Mouse (Mus musculus): Measurements from ENCODE around the gene Atp1b2. TPM values are rescaled to one million over a fixed set of nuclear protein-coding genes. Genes with fewer than 3 reads are reported as not detected.
"Not testable (repeated sequence)": the region's sequence is repeated elsewhere in the genome, so short reads cannot be mapped to it uniquely, and the experiment has no call there.

Atp1b2 gene
- polyA plus RNA-seq, 1 experiment from 2014 or later = 1.5 TPM

DNA sequence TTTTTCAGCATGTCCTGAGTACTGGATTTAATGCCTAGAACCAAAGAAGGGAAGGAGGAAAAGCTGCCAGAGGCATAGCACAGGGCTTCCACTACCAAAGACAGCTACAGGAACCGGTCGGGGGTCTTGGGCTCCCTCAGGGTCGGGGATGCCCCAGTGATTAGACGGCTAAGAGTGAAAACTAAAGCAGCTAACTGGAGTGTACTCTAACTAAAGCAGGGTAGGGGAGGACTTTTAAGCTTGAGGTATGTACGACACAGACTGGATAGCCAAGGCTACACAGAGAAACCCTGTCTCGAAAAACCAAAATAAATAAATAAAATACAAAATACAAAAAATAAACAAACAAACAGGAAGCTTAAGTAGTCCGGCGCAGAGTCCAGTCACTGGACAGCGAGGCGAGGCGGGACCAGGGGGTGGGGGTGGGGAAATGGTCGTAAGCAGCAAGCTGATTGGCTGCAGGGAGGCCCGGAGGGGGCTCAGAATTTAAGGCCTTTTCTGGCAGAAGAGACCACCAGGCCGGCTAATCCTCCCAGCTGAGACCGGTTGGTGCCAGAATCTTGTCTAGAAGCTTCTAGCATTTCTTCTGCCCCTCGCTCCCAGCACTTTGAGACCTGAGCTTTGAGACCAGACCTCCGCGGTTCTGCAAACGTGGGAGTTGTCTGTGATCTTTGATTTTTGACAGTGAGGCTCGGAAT lies 16.0 kb upstream of the Atp1b2 start, which contains the start of gene Sat2:
Sat2 (plus strand) TSS at position 454 of the 698 bp plus-strand sequence.
- Histone ChIP-seq H3K36me3 (no peaks in the 10 kb centered on the region), H3K9me3 (replicated peaks) (no peaks in the 10 kb centered on the region), H3K27me3 (ENCODE audit: low read depth, poor library complexity, severe bottlenecking) (peaks cover 13% of the 10 kb centered on the region), H3K4me3 (peak within 1 kb of the TSS; percentile 57), H3K27ac (peak within 1 kb of the TSS; percentile 91), H3K4me1 (peaks cover 17% of the 10 kb centered on the region)
- WGBS = 1% methylated on average over 20 of the region's 20 CpGs
- peak; percentile 86 for DNase-seq (ENCODE audit: low spot score)

DNA sequence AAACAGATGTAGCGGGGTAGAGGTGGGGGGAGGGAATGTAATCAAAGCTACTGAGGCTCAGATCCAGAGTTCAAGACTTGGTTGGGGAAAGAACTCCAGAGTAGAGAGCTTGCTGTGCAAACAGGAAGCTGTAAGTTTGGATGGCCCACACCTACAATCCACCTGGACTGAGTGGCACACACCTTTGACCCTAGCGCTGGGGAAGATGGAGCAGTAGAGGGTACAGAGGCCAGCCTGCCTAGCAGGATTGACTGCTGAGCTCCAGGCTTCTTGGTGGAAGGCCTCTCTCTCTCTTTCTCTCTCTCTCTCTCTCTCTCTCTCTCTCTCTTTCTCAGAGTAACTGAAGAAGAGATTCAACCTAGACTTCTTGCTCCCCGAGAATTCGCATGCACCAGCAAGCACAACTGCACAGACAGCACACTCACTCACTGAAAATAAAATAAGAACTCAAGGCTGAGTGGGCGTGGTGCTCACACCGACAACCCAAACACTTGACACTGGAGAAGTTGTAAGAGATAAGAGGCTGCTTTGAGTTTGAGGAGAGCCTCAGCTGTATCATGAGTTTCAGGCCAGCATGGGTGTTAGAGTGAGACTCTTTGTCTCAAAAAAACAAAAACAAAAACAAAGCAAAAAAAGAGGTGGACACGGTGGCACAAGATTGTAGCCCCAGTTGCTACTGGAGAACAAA lies 14.8 kb upstream of the Atp1b2 start:
- no peaks in the 10 kb centered on the region for H3K36me3 ChIP-seq
- H3K27ac ChIP-seq = no peak overlapping the region
- no peak for DNase-seq (ENCODE audit: low spot score)
- H3K4me1 ChIP-seq = peaks cover 17% of the 10 kb centered on the region
- no peak overlapping the region for H3K4me3 ChIP-seq
- H3K9me3 ChIP-seq (replicated peaks) = no peaks in the 10 kb centered on the region
- 90% methylated on average over 7 of the region's 7 CpGs for WGBS
- H3K27me3 ChIP-seq (ENCODE audit: low read depth, poor library complexity, severe bottlenecking) = peaks cover 25% of the 10 kb centered on the region

DNA sequence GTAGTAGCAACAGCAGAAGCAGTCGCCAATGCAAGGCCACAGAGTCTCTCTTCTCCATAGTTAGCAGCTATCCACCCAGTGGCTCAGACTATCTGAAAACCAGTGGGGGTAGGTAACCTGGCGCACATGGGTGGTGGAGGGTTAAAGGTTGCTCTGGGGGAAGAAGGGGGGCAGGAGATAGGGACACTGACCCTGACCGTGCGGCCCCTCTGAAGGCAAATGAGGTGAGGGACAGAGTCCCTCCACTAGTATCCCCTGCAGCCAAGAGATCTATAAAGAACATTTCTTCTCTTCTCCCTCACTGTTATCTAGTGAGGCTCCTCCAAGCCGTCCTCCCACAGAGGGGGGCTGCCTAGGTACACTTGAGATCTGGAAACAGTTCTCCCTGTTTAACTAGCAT lies 12.1 kb upstream of the Atp1b2 start, which contains the start of gene Shbg:
Shbg (minus strand) TSS at position 101 of the 400 bp plus-strand sequence.
- Histone ChIP-seq H3K27me3 (ENCODE audit: low read depth, poor library complexity, severe bottlenecking) (peaks cover 33% of the 10 kb centered on the region), H3K4me3 (no peak within 1 kb of the TSS), H3K36me3 (no peaks in the 10 kb centered on the region), H3K9me3 (replicated peaks) (no peaks in the 10 kb centered on the region), H3K27ac (no peak within 1 kb of the TSS), H3K4me1 (peaks cover 23% of the 10 kb centered on the region)
- 75% methylated on average over 5 of the region's 5 CpGs for WGBS
- DNase-seq (ENCODE audit: low spot score) = no peak

DNA sequence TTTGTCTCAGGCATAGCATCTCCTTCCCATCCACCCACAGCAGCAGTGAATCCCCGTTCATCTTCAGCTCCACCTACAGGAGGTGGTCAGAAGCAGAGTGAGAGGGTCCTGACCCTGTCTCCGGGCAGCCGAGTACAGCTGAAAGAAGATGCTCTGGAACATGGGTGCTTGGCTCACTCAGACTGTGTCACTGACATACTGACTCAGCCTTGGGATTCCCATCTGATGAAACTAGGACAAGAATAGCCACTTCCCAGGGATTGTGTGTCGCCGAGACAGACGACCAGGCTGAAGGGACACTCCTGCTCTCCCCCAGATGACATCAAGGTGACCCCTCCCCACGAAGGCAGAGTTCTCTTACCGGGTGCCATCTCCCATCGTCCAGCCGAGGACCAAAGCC lies 11.0 kb upstream of the Atp1b2 start:
- DNase-seq (ENCODE audit: low spot score) = no peak
- Histone ChIP-seq H3K27me3 (ENCODE audit: low read depth, poor library complexity, severe bottlenecking) (peaks cover 33% of the 10 kb centered on the region), H3K27ac (no peak overlapping the region), H3K9me3 (replicated peaks) (no peaks in the 10 kb centered on the region), H3K36me3 (no peaks in the 10 kb centered on the region), H3K4me1 (peaks cover 12% of the 10 kb centered on the region), H3K4me3 (no peak overlapping the region)
- 51% methylated on average over 10 of the region's 10 CpGs for WGBS

DNA sequence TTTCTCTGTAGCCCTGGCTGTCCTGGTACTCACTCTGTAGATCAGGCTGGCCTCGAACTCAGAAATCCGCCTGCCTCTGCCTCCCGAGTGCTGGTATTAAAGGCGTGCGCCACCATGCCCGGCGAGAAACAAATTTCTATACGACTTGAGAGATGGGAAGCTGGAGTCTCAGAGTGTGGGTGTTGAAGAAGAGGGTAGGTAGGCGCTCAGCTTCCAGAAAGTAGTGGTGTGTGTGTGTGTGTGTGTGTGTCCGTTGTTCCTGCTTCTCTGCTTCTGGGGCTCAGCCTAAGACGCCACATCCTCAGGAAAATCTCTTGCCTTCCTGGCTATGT lies 8.5 kb upstream of the Atp1b2 start:
- not testable (repeated sequence) for H3K9me3 ChIP-seq (replicated peaks); DNase-seq (ENCODE audit: low spot score); H3K36me3 ChIP-seq
- 58% methylated on average over 11 of the region's 11 CpGs for WGBS
- Histone ChIP-seq H3K27me3 (ENCODE audit: low read depth, poor library complexity, severe bottlenecking) (peaks cover 33% of the 10 kb centered on the region), H3K4me1 (peaks cover 11% of the 10 kb centered on the region), H3K27ac (peak overlapping the region; percentile 69; the same call in 1 of the 2 replicates), H3K4me3 (peak overlapping the region; percentile 18)

DNA sequence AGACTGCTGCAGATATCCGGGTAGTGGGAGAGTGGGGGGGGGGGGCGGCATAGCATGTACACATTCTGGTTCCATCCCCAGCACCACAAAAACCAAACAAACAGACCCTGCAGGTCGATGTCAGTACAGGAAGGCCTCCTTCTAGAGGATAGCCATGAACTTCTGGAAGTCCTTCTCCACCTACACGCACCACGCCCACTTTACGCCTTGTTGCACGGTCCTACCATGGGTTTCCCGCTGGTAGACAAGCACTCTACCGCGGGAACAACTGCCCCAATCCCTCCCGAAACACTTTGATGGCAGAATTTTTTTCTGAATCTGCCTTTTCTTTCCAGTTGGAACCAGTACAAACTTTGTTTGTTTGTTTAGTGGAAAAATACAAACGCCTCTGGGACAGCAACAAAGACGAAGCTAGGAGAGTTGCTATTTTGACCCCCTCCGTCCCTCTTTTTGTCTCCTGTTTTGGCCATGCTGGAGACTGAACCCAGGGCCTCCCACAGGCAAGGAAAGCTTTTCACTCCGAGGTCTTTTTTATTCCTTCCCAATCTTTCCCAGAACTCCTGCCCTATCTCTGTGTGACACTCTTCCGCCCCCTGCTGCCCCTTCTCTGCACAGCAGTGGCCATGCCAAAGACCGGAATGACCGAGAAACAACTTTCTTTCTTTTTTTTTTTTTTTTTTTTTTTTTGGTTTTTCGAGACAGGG lies 8.0 kb upstream of the Atp1b2 start:
- H3K4me3 ChIP-seq = peak overlapping the region; percentile 18
- DNase-seq (ENCODE audit: low spot score) = peak; percentile 87

DNA sequence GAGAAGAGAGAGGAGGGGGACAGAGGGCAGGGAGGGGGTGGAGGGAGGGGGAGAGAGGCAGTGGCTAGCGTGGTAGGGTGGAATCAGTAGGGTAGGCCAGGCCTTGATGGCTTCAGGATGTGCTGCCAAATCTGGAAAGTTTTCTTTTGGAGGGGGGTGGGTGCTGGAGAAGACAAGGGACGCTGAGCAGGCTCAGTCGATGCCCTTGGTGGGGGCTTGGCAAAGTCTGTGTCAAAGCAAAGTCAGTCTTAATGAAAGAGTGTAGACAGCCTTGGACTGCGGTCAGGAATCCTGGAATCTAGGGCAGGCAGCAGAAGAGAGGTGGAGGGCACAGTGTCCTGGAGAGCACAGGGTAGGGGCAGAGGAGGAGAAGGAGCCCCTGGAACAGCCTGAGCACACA lies 5.2 kb upstream of the Atp1b2 start:
- WGBS = 73% methylated on average over 4 of the region's 4 CpGs
- Histone ChIP-seq H3K9me3 (replicated peaks) (no peaks in the 10 kb centered on the region), H3K27ac (no peak overlapping the region), H3K4me1 (peaks cover 15% of the 10 kb centered on the region), H3K27me3 (ENCODE audit: low read depth, poor library complexity, severe bottlenecking) (peaks cover 12% of the 10 kb centered on the region), H3K4me3 (no peak overlapping the region), H3K36me3 (no peaks in the 10 kb centered on the region)
- DNase-seq (ENCODE audit: low spot score) = no peak

More for the DNA sequence above, 8.0 kb upstream of the Atp1b2 start:
- Histone ChIP-seq H3K27me3 (ENCODE audit: low read depth, poor library complexity, severe bottlenecking) (peaks cover 33% of the 10 kb centered on the region), H3K27ac (peak overlapping the region; percentile 69), H3K36me3 (no peaks in the 10 kb centered on the region), H3K9me3 (replicated peaks) (no peaks in the 10 kb centered on the region), H3K4me1 (peaks cover 11% of the 10 kb centered on the region)
- 12% methylated on average over 19 of the region's 19 CpGs for WGBS

DNA sequence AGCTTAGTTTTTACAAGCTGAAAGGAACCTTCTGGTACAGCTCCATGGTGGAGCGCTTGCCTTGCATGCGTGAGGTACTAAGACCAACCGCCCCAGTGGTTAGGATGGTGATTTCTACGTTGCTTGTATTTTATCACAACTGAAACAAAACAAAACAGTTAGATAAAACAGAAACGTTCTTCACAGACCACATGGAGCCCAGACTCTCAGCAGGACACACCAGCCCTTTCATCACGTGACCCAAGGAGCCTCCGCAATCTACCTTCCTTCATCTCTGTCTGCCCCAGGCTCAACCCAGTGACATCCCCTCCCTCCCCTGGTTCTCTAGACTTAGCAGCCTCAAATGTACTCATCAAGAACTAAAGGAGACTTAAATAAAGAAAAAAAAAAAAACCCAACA lies 3.7 kb upstream of the Atp1b2 start:
- 63% methylated on average over 7 of the region's 7 CpGs for WGBS

DNA sequence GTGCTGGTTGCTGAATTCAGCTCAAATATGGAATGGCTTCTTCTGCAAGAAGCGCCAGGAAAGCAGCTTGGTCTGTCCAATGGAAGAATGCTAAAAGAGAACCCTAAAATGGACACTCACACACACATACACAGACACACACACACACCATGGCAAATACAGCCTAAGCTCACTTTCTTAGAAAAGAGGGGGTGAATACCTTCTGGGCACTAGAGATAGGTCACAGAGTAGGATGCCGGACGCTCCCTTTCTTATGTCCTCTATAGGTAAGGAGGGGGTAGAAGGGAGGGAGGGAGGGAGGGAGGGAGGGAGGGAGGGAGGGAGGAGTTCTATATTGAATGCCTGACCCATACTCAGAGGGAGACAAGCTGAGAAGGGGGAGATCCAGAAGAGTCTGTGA lies 2.8 kb upstream of the Atp1b2 start:
- H3K27me3 ChIP-seq (ENCODE audit: low read depth, poor library complexity, severe bottlenecking) = peaks cover 23% of the 10 kb centered on the region
- 90% methylated on average over 3 of the region's 3 CpGs for WGBS
- peaks cover 32% of the 10 kb centered on the region for H3K4me1 ChIP-seq

More for the DNA sequence above, 3.7 kb upstream of the Atp1b2 start:
- no peak overlapping the region for H3K4me3 ChIP-seq
- no peaks in the 10 kb centered on the region for H3K36me3 ChIP-seq
- DNase-seq (ENCODE audit: low spot score) = no peak
- H3K27me3 ChIP-seq (ENCODE audit: low read depth, poor library complexity, severe bottlenecking) = peaks cover 14% of the 10 kb centered on the region
- peaks cover 30% of the 10 kb centered on the region for H3K4me1 ChIP-seq
- no peak overlapping the region for H3K27ac ChIP-seq
- no peaks in the 10 kb centered on the region for H3K9me3 ChIP-seq (replicated peaks)

DNA sequence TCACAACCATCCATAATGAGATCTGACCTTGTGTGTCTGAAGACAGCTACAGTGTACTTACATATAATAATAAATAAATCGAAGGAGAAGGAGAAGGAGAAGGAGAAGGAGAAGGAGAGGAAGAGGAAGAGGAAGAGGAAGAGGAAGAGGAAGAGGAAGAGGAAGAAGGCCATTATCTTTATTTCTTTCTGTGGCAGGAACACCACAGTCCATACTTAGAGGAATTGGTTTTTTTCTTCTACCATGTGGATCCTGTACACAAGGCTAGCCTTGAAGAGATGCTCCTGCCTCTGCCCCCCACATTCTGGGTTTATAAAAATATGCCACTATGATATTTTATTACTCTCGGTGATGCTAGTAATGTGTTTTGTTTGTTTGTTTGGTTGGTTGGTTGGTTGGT lies 1.1 kb upstream of the Atp1b2 start:
- Histone ChIP-seq H3K4me3 (no peak overlapping the region), H3K27ac (no peak overlapping the region), H3K27me3 (ENCODE audit: low read depth, poor library complexity, severe bottlenecking) (peaks cover 39% of the 10 kb centered on the region), H3K4me1 (peaks cover 28% of the 10 kb centered on the region), H3K36me3 (no peaks in the 10 kb centered on the region), H3K9me3 (replicated peaks) (no peaks in the 10 kb centered on the region)
- WGBS = 91% methylated on average over 2 of the region's 2 CpGs
- DNase-seq (ENCODE audit: low spot score) = no peak

More for the DNA sequence above, 2.8 kb upstream of the Atp1b2 start:
- Histone ChIP-seq H3K4me3 (no peak overlapping the region), H3K36me3 (no peaks in the 10 kb centered on the region), H3K9me3 (replicated peaks) (no peaks in the 10 kb centered on the region), H3K27ac (no peak overlapping the region)
- DNase-seq (ENCODE audit: low spot score) = no peak

DNA sequence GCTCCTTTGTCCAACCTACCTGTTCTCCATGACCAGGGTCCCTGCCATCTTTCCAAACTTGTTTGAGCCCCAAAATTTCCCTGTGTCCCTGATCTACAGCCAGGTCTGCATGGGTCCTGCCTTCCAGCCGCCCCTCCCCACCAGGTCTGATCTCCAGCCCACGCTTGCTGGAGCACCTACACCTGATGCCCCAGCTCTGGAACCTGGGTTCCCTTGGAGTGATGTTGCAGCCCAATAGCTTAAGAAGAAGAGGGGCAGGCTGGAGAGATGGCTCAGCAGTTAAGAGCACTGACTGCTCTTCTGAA lies 701 bp upstream of the Atp1b2 start:
- WGBS = 49% methylated on average over 2 of the region's 2 CpGs
- H3K27ac ChIP-seq = peak overlapping the region; percentile 56; the same call in 1 of the 2 replicates
- peak overlapping the region; percentile 69 for H3K4me3 ChIP-seq

DNA sequence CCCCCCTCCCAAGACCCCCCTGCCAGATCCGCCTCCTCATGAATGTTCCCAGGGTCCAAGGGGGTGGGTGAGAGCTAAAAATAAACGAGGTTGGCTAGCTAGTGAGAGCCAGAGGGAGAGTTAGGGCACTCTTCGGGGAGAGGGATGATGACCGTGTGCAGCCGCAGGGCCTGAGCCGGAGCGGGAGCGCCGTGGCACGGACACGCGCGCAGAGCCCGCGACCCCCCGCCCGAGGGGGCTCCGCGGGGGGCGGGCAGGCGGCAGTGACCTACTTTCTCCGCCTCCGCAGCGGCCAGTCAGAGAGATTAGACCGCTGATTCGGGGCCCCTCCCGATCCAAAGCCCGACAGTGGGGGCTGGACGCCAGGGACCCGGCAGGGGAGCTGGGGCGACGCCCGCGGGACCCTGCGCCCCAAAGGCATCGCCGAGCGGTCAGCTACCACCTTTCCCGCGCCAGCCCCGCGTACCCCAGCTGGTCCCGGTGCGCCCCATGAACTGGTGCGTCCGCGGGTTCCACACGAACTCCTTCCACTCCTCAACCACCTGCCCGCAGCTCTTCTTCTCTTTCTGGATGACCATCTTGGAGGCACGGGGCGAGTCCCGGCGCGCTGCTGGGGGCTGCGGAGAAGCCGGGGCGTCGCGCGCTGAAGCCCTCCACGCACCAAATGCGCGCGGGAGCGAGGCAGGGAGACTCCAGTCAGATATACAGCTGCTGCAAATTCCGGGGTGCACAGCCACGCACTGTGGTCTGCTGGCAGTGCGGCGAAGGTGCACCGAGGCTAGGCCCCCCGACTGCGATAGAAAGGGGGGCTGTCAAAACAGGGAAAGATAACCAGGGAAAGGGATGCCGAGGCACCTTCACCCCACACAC lies 712 bp downstream of the Atp1b2 start:
- Histone ChIP-seq H3K9me3 (replicated peaks) (no peaks in the 10 kb centered on the region), H3K27me3 (ENCODE audit: low read depth, poor library complexity, severe bottlenecking) (peaks cover 41% of the 10 kb centered on the region), H3K4me1 (peaks cover 38% of the 10 kb centered on the region), H3K4me3 (peak overlapping the region; percentile 69), H3K36me3 (no peaks in the 10 kb centered on the region), H3K27ac (peak overlapping the region; percentile 80)
- WGBS = under 1% methylated on average over 72 of the region's 73 CpGs
- DNase-seq (ENCODE audit: low spot score) = peak; percentile 49

More for the DNA sequence above, 701 bp upstream of the Atp1b2 start:
- no peak for DNase-seq (ENCODE audit: low spot score)
- H3K9me3 ChIP-seq (replicated peaks) = no peaks in the 10 kb centered on the region
- peaks cover 41% of the 10 kb centered on the region for H3K27me3 ChIP-seq (ENCODE audit: low read depth, poor library complexity, severe bottlenecking)
- H3K36me3 ChIP-seq = no peaks in the 10 kb centered on the region
- H3K4me1 ChIP-seq = peaks cover 28% of the 10 kb centered on the region

Measured in limb, embryonic 10.5 days (tissue).